ENCODE assay signal across 45 mouse cellular contexts in the genomic region with DNA sequence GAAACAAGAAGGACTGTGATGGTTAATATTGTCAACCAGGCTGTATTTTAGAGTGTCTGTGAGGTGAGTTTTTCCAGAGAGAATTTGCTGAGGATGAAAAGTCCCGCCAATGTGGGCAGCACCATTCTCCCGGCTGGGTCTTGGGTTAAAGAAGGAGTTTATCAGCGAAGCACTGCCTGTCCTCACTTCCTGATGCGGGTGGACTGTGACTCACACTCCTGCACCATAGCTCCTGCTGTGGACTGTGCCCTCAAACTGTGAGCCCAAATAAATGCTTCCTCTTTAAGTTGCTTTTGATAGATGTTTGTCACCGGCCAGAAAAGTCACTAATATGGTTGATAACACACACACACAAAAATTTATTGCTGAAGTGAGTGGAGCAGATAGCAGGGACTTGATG. TPM values are rescaled to one million over a fixed set of nuclear protein-coding genes. Genes with fewer than 3 reads are reported as not detected.
"Had no signal": no experiment of that assay in that cellular context is flagged by ENCODE, and none has a peak within 500 bp of the region (broad histone marks: within the 10 kb centered on the region; RNA-seq: fewer than 3 reads in every experiment).

No protein-coding gene starts in this region.

- DNase-seq: heart, postnatal 10 days; heart, postnatal 14 days; heart, postnatal 36 days; heart, postnatal 4 days; kidney, adult 11 months; kidney, adult 18-20 months; kidney, adult 2 months; kidney, adult 8-10 months; kidney, adult 9 months; kidney, postnatal 10 days; kidney, postnatal 14 days; kidney, postnatal 25 days; kidney, postnatal 36 days; kidney, postnatal 4 days; layer of hippocampus, adult 9-11 months; layer of hippocampus, postnatal 36 days had no signal

- H3K9me3 ChIP-seq: heart, embryonic 10.5 days; heart, embryonic 13.5 days; heart, embryonic 15.5 days; hindbrain, embryonic 12.5 days; hindbrain, embryonic 13.5 days; hindbrain, embryonic 15.5 days; intestine, embryonic 15.5 days; kidney, embryonic 15.5 days had no signal

- H3K27ac ChIP-seq: heart, embryonic 10.5 days; heart, embryonic 13.5 days; heart, embryonic 15.5 days; hindbrain, embryonic 10.5 days; hindbrain, embryonic 12.5 days; hindbrain, embryonic 13.5 days; hindbrain, embryonic 14.5 days; hindbrain, embryonic 15.5 days; hindbrain, postnatal 0 days; intestine, embryonic 15.5 days; kidney, embryonic 15.5 days; kidney, postnatal 0 days; layer of hippocampus, adult 2 months; left cerebral cortex, adult 2 months had no signal

- H3K36me3 ChIP-seq: heart, embryonic 15.5 days; hindbrain, embryonic 12.5 days; hindbrain, embryonic 13.5 days; hindbrain, embryonic 15.5 days; intestine, embryonic 15.5 days; kidney, embryonic 15.5 days had no signal

- H3K4me3 ChIP-seq: heart, embryonic 10.5 days; heart, embryonic 12.5 days; heart, embryonic 13.5 days; heart, embryonic 15.5 days; hindbrain, embryonic 10.5 days; hindbrain, embryonic 12.5 days; hindbrain, embryonic 13.5 days; hindbrain, embryonic 15.5 days; intestine, embryonic 15.5 days; kidney, embryonic 15.5 days; layer of hippocampus, adult 2 months; left cerebral cortex, adult 2 months had no signal

- ATAC-seq: hindbrain, embryonic 16.5 days; hindbrain, postnatal 0 days; inflammation-experienced regulatory T-cells, adult 6 months; intestine, embryonic 15.5 days; intestine, embryonic 16.5 days; intestine, postnatal 0 days had no signal

- H3K9ac ChIP-seq: heart, embryonic 12.5 days; heart, embryonic 13.5 days; heart, embryonic 15.5 days; hindbrain, embryonic 12.5 days; hindbrain, embryonic 13.5 days; hindbrain, embryonic 14.5 days; hindbrain, embryonic 15.5 days; intestine, embryonic 15.5 days; kidney, embryonic 15.5 days had no signal

- H3K4me2 ChIP-seq: heart, embryonic 11.5 days; heart, embryonic 12.5 days; heart, embryonic 13.5 days; heart, embryonic 15.5 days; hindbrain, embryonic 12.5 days; hindbrain, embryonic 13.5 days; hindbrain, embryonic 14.5 days; hindbrain, embryonic 15.5 days; intestine, embryonic 15.5 days; kidney, embryonic 15.5 days had no signal

- H3K27me3 ChIP-seq: heart, embryonic 15.5 days; intestine, embryonic 15.5 days had no signal

- H3K4me1 ChIP-seq: heart, embryonic 10.5 days; heart, embryonic 12.5 days; heart, embryonic 13.5 days; heart, embryonic 15.5 days; hindbrain, embryonic 10.5 days; hindbrain, embryonic 12.5 days; hindbrain, embryonic 13.5 days; hindbrain, embryonic 15.5 days; intestine, embryonic 15.5 days; kidney, embryonic 15.5 days had no signal

RNA-seq across cellular contexts. Expression of a gene that starts 10.3 kb away (rescaled TPM):
- total RNA-seq: heart, postnatal 36 days; layer of hippocampus, adult 18-20 months; layer of hippocampus, adult 2 months; layer of hippocampus, adult 8-10 months; layer of hippocampus, postnatal 10 days; layer of hippocampus, postnatal 14 days; layer of hippocampus, postnatal 25 days; layer of hippocampus, postnatal 36 days; left cerebral cortex, adult 18-20 months; left cerebral cortex, adult 2 months had no signal
- polyA plus RNA-seq: heart, embryonic 10.5 days; heart, embryonic 11.5 days; heart, embryonic 13.5 days; heart, postnatal 0 days; hindbrain, embryonic 12.5 days; hindbrain, embryonic 13.5 days; hindbrain, embryonic 14.5 days; hindbrain, embryonic 15.5 days; hindbrain, embryonic 16.5 days; kidney, embryonic 14.5 days; kidney, embryonic 15.5 days; kidney, embryonic 16.5 days; kidney, postnatal 0 days had no signal
